Mouse (Mus musculus): ENCODE measurements around the gene Cpm. TPM values are rescaled to one million over a fixed set of nuclear protein-coding genes. Genes with fewer than 3 reads are reported as not detected.

Gene Cpm
- total and polyA plus RNA-seq, 3 experiments, result 0.04 to 0.31 (median 0.17) TPM

DNA sequence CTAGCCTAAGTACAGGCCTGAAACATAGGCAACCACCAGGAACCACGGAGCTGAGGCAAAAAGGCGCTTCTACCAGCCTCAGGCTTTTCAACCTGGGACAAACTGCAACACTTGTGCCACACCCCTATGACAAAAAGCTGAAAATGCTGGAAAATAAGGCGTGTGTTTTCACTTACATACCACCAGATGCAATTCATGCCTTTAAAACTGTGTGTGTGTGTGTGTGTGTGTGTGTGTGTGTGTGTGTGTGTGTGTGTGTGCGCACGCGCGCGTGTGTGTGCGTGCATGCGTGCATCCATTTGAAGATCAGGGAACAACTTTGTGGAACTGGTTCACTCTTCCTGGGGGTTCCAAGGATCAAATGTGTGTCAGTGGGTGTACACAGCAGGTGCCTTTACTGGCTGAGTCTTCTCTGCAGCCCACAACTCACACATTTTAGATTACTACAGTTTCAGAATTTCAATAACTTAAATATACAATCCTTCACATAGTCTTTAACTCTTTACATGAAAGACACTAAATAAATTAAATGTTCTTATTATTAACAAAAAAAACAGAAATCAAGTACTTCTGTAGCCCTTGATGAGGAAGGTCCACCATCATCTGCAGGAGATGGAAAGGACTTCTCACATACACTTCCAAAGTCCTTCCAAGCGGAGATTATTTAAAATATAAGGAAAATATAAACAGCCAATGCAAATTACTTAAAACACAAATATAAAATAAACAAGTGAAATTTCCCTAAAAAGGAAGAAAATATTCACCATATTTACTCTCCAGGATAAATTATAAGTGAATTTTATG is 60.2 kb downstream of the Cpm start:
- H3K4me1 ChIP-seq (ENCODE audit: control insufficient read depth in 1 of 2, insufficient read depth in 2 of 2), result no peaks in the 10 kb centered on the region
- no peak for TF ChIP-seq USF2 (conservative IDR thresholded peaks at IDR 0.05; ENCODE audit: low read depth, low read length)
- TF ChIP-seq PAX5 (IDR thresholded peaks at IDR 0.05; ENCODE audit: low read length), result no peak
- TF ChIP-seq NRF1 (IDR thresholded peaks at IDR 0.05; ENCODE audit: low read depth, low read length), result no peak
- in situ Hi-C loops (cut with MboI; ENCODE audit: low pct_ligation_motif_present, low pct_unique_long_range_greater_than_20kb, low sequenced_read_pairs), result no loop called here
- peaks cover 40 to 55% of the 10 kb centered on the region in 2 experiments for H3K36me3 ChIP-seq (replicated peaks in 1 of 2; ENCODE audit: control insufficient read depth in 1 of 2, insufficient read depth in 1 of 2, low read length in 1 of 2)
- dilution Hi-C loops (cut with MboI; ENCODE audit: extremely low pct_ligation_motif_present, extremely low pct_unique_long_range_greater_than_20kb, low sequenced_read_pairs), result no loop called here
- H3K4me2 ChIP-seq (ENCODE audit: insufficient read depth, low read depth, poor library complexity, severe bottlenecking), result no peak overlapping the region
- no peak overlapping the region for H3K4me3 ChIP-seq (replicated peaks in 1 of 3; ENCODE audit: low read depth in 2 of 3, low read length in 2 of 3, poor library complexity in 1 of 3)
- peaks cover 5% of the 10 kb centered on the region for H3K79me2 ChIP-seq (replicated peaks; ENCODE audit: control insufficient read depth, extremely low read depth, insufficient read depth, poor library complexity, severe bottlenecking)
- H3K27me3 ChIP-seq (replicated peaks), result no peaks in the 10 kb centered on the region
- no peak for DNase-seq (ENCODE audit: extremely low read depth)
- no peak overlapping the region for H3K9ac ChIP-seq (ENCODE audit: insufficient read depth, low read depth)
- no peak overlapping the region for H3K27ac ChIP-seq (ENCODE audit: insufficient read depth, low read depth)
- no peaks in the 10 kb centered on the region for H3K9me3 ChIP-seq (replicated peaks; ENCODE audit: low read length)

DNA sequence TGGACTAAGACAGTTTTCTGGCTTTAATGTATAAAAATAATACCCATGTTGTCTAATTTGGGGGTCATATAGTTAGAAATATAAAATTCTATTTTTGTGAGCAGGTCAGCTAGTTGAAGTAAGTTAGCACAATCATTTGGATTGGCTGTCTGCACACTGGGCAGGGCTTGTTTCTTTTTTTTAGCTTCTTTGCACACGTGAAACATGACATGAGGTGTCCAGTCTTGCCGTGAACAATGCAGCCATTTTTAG is 60.7 kb downstream of the Cpm start:
- no peak overlapping the region for H3K27ac ChIP-seq (ENCODE audit: insufficient read depth, low read depth)
- TF ChIP-seq JUN (IDR thresholded peaks at IDR 0.05; ENCODE audit: insufficient read depth, low read depth, low read length) (no peak), MAX (IDR thresholded peaks at IDR 0.05; ENCODE audit: low read length) (no peak), JUND (conservative IDR thresholded peaks at IDR 0.05; ENCODE audit: low read depth, low read length) (no peak), MAZ (IDR thresholded peaks at IDR 0.05; ENCODE audit: low read depth, low read length) (no peak), BHLHE40 (IDR thresholded peaks at IDR 0.05; ENCODE audit: low read depth, low read length) (no peak), UBTF (IDR thresholded peaks at IDR 0.05; ENCODE audit: low read depth, low read length) (no peak), POLR2A (IDR thresholded peaks at IDR 0.05; ENCODE audit: low read depth, low read length) (no peak), CHD1 (IDR thresholded peaks at IDR 0.05; ENCODE audit: low read depth, low read length) (no peak), HCFC1 (IDR thresholded peaks at IDR 0.05; ENCODE audit: low read depth, low read length) (no peak), MYC (IDR thresholded peaks at IDR 0.05; ENCODE audit: low read depth, low read length) (no peak), IRF4 (IDR thresholded peaks at IDR 0.05; ENCODE audit: low read depth, low read length) (no peak), ZMIZ1 (IDR thresholded peaks at IDR 0.05; ENCODE audit: low read depth, low read length) (no peak), MXI1 (IDR thresholded peaks at IDR 0.05; ENCODE audit: low read depth, low read length) (no peak), TBP (conservative IDR thresholded peaks at IDR 0.05; ENCODE audit: low read depth, low read length) (no peak), NELFE (IDR thresholded peaks at IDR 0.05; ENCODE audit: low read depth, low read length) (no peak), USF2 (conservative IDR thresholded peaks at IDR 0.05; ENCODE audit: low read depth, low read length) (no peak)
- in situ Hi-C loops (cut with MboI; ENCODE audit: low pct_ligation_motif_present, low pct_unique_long_range_greater_than_20kb, low sequenced_read_pairs), result no loop called here
- DNase-seq (ENCODE audit: extremely low read depth), result no peak
- peaks cover 9% of the 10 kb centered on the region for H3K79me2 ChIP-seq (replicated peaks; ENCODE audit: control insufficient read depth, extremely low read depth, insufficient read depth, poor library complexity, severe bottlenecking)
- no peak overlapping the region for H3K4me2 ChIP-seq (ENCODE audit: insufficient read depth, low read depth, poor library complexity, severe bottlenecking)
- H3K9ac ChIP-seq (ENCODE audit: insufficient read depth, low read depth), result no peak overlapping the region
- no peaks in the 10 kb centered on the region for H3K4me1 ChIP-seq (ENCODE audit: control insufficient read depth in 1 of 2, insufficient read depth in 2 of 2)
- no peak overlapping the region for H3K4me3 ChIP-seq (replicated peaks in 1 of 3; ENCODE audit: low read depth in 2 of 3, low read length in 2 of 3, poor library complexity in 1 of 3)
- H3K27me3 ChIP-seq (replicated peaks), result no peaks in the 10 kb centered on the region
- H3K9me3 ChIP-seq (replicated peaks; ENCODE audit: low read length), result no peaks in the 10 kb centered on the region
- peaks cover 46 to 61% of the 10 kb centered on the region in 2 experiments for H3K36me3 ChIP-seq (replicated peaks in 1 of 2; ENCODE audit: control insufficient read depth in 1 of 2, insufficient read depth in 1 of 2, low read length in 1 of 2)
- dilution Hi-C loops (cut with MboI; ENCODE audit: extremely low pct_ligation_motif_present, extremely low pct_unique_long_range_greater_than_20kb, low sequenced_read_pairs), result no loop called here
